Mouse (Mus musculus) embryonic facial prominence, embryonic 10.5 days (tissue): ENCODE results near the gene 4933416C03Rik. TPM values are rescaled to one million over a fixed set of nuclear protein-coding genes. Genes with fewer than 3 reads are reported as not detected.

Source experiments
- DNase-seq: peaks from one replicate; pipeline ENCODE4 v3.0.0-alpha.2; 2017; ENCODE audit warnings: low spot score
- H3K27ac ChIP-seq: fragments of 300-500 bp; sonication (generic); replicated peaks from 2 replicates; pipeline ENCODE4 v1.5.1; 2016; ENCODE audit warnings: mild to moderate bottlenecking
- H3K27me3 ChIP-seq: fragments of 300-500 bp; sonication (generic); replicated peaks from 2 replicates; pipeline ENCODE4 v1.6.1; 2016; ENCODE audit warnings: low read depth, mild to moderate bottlenecking; ENCODE audit not compliant: poor library complexity, severe bottlenecking
- H3K36me3 ChIP-seq: fragments of 300-500 bp; sonication (generic); replicated peaks from 2 replicates; pipeline ENCODE4 v1.6.1; 2016; ENCODE audit warnings: mild to moderate bottlenecking, moderate library complexity
- H3K4me1 ChIP-seq: fragments of 300-500 bp; sonication (generic); 2 replicates; pipeline ENCODE4 v1.6.1; 2016
- H3K4me3 ChIP-seq: fragments of 300-500 bp; sonication (generic); 2 replicates; pipeline ENCODE4 v1.5.1; 2016; ENCODE audit warnings: mild to moderate bottlenecking, moderate library complexity
- H3K9me3 ChIP-seq: fragments of 300-500 bp; sonication (generic); 2 replicates; pipeline ENCODE4 v1.6.1; 2016; ENCODE audit warnings: mild to moderate bottlenecking
- WGBS: fragments of 180-500 bp; shearing (Covaris S2); methylation state at CpG from one replicate; pipeline ENCODE4 v1.1.7; 2016; 5-methylcytosine and 5-hydroxymethylcytosine counted together
- polyA plus RNA-seq: library from polyadenylated mRNA; unstranded; fragments of >200 nt; fragmentation: Nextera tagmentation; extraction: Ambion mirVana; gene quantifications from 2 replicates; pipeline ENCODE4 v1.2.1, GENCODE M21; 2016

Gene 4933416C03Rik
- polyA plus RNA-seq, result not detected in 2 replicates

- Histone ChIP-seq H3K9me3 (peaks cover 9% of the 10 kb centered on the region), H3K4me1 (no peaks in the 10 kb centered on the region), H3K4me3 (no peak within 1 kb of the TSS), H3K36me3 (no peaks in the 10 kb centered on the region), H3K27me3 (no peaks in the 10 kb centered on the region), H3K27ac (no peak within 1 kb of the TSS)
- WGBS, result 94% methylated on average over 39 of the region's 39 CpGs
- no peak for DNase-seq
Measured at GRCm38 (mm10) chr10:116113867-116114474, at the start of gene 4933416C03Rik. Gene 4933416C03Rik, minus strand, starts transcription at chr10:116113917.

- DNase-seq, result peak; percentile 12
- Histone ChIP-seq H3K4me1 (no peaks in the 10 kb centered on the region), H3K27me3 (no peaks in the 10 kb centered on the region), H3K27ac (no peak overlapping the region), H3K36me3 (no peaks in the 10 kb centered on the region), H3K9me3 (no peaks in the 10 kb centered on the region), H3K4me3 (no peak overlapping the region)
- WGBS, result 58% methylated on average over 12 of the region's 12 CpGs
Measured at GRCm38 (mm10) chr10:116162338-116162737, 48.6 kb upstream of the 4933416C03Rik start.

GRCm38 (mm10) chr10:116156699-116157098 is 43.0 kb upstream of the 4933416C03Rik start:
- no peak for DNase-seq
- Histone ChIP-seq H3K27me3 (no peaks in the 10 kb centered on the region), H3K27ac (no peak overlapping the region), H3K4me1 (no peaks in the 10 kb centered on the region), H3K4me3 (no peak overlapping the region), H3K36me3 (no peaks in the 10 kb centered on the region), H3K9me3 (peaks cover 9% of the 10 kb centered on the region; the same call in 1 of the 2 replicates)
- WGBS, result 87% methylated on average over 1 of the region's 1 CpGs

- H3K9me3 ChIP-seq, result peaks cover 9% of the 10 kb centered on the region; the same call in 1 of the 2 replicates
- H3K4me1 ChIP-seq, result no peaks in the 10 kb centered on the region
- DNase-seq, result no peak
- H3K36me3 ChIP-seq, result no peaks in the 10 kb centered on the region
- H3K27ac ChIP-seq, result no peak overlapping the region
- 81% methylated on average over 5 of the region's 5 CpGs for WGBS
- no peaks in the 10 kb centered on the region for H3K27me3 ChIP-seq
- H3K4me3 ChIP-seq, result no peak overlapping the region
Measured at GRCm38 (mm10) chr10:116154707-116155106, 41.0 kb upstream of the 4933416C03Rik start.

- no peak for DNase-seq
- 66% methylated on average over 9 of the region's 9 CpGs for WGBS
- H3K36me3 ChIP-seq, result no peaks in the 10 kb centered on the region
- H3K4me3 ChIP-seq, result no peak overlapping the region
- H3K27me3 ChIP-seq, result no peaks in the 10 kb centered on the region
- H3K9me3 ChIP-seq, result no peaks in the 10 kb centered on the region
- H3K4me1 ChIP-seq, result no peaks in the 10 kb centered on the region
- H3K27ac ChIP-seq, result no peak overlapping the region
Measured at GRCm38 (mm10) chr10:116146091-116146490, 32.4 kb upstream of the 4933416C03Rik start.

GRCm38 (mm10) chr10:116143684-116144083 is 30.0 kb upstream of the 4933416C03Rik start:
- 90% methylated on average over 10 of the region's 10 CpGs for WGBS
- Histone ChIP-seq H3K9me3 (no peaks in the 10 kb centered on the region), H3K4me1 (no peaks in the 10 kb centered on the region), H3K27me3 (no peaks in the 10 kb centered on the region), H3K36me3 (no peaks in the 10 kb centered on the region), H3K27ac (no peak overlapping the region), H3K4me3 (no peak overlapping the region)
- no peak for DNase-seq

GRCm38 (mm10) chr10:116140226-116140625 is 26.5 kb upstream of the 4933416C03Rik start:
- H3K36me3 ChIP-seq, result no peaks in the 10 kb centered on the region
- no peaks in the 10 kb centered on the region for H3K9me3 ChIP-seq
- WGBS, result 94% methylated on average over 8 of the region's 8 CpGs
- H3K4me1 ChIP-seq, result no peaks in the 10 kb centered on the region
- no peak overlapping the region for H3K27ac ChIP-seq
- no peak for DNase-seq
- H3K27me3 ChIP-seq, result no peaks in the 10 kb centered on the region
- no peak overlapping the region for H3K4me3 ChIP-seq

GRCm38 (mm10) chr10:116135187-116135586 is 21.5 kb upstream of the 4933416C03Rik start:
- H3K9me3 ChIP-seq, result no peaks in the 10 kb centered on the region
- DNase-seq, result no peak
- H3K4me1 ChIP-seq, result peaks cover 4% of the 10 kb centered on the region; the same call in 1 of the 2 replicates
- H3K4me3 ChIP-seq, result no peak overlapping the region
- no peaks in the 10 kb centered on the region for H3K27me3 ChIP-seq
- no peak overlapping the region for H3K27ac ChIP-seq
- WGBS, result 88% methylated on average over 2 of the region's 2 CpGs
- no peaks in the 10 kb centered on the region for H3K36me3 ChIP-seq

- DNase-seq, result no peak
- Histone ChIP-seq H3K4me3 (no peak overlapping the region), H3K27me3 (no peaks in the 10 kb centered on the region), H3K4me1 (peaks cover 4% of the 10 kb centered on the region; the same call in 1 of the 2 replicates), H3K36me3 (no peaks in the 10 kb centered on the region), H3K9me3 (no peaks in the 10 kb centered on the region), H3K27ac (no peak overlapping the region)
- 75% methylated on average over 4 of the region's 4 CpGs for WGBS
Measured at GRCm38 (mm10) chr10:116132233-116132632, 18.5 kb upstream of the 4933416C03Rik start.

GRCm38 (mm10) chr10:116131223-116131622 is 17.5 kb upstream of the 4933416C03Rik start:
- no peaks in the 10 kb centered on the region for H3K27me3 ChIP-seq
- WGBS, result 90% methylated on average over 4 of the region's 4 CpGs
- no peak overlapping the region for H3K27ac ChIP-seq
- H3K9me3 ChIP-seq, result no peaks in the 10 kb centered on the region
- peaks cover 4% of the 10 kb centered on the region; the same call in 1 of the 2 replicates for H3K4me1 ChIP-seq
- no peaks in the 10 kb centered on the region for H3K36me3 ChIP-seq
- DNase-seq, result no peak
- no peak overlapping the region for H3K4me3 ChIP-seq

- WGBS, result 85% methylated on average over 3 of the region's 3 CpGs
- Histone ChIP-seq H3K36me3 (no peaks in the 10 kb centered on the region), H3K4me3 (no peak overlapping the region)
Measured at GRCm38 (mm10) chr10:116130401-116130800, 16.7 kb upstream of the 4933416C03Rik start.

GRCm38 (mm10) chr10:116125364-116125763 is 11.6 kb upstream of the 4933416C03Rik start:
- no peaks in the 10 kb centered on the region for H3K36me3 ChIP-seq
- no peak overlapping the region for H3K4me3 ChIP-seq
- H3K27me3 ChIP-seq, result no peaks in the 10 kb centered on the region
- DNase-seq, result no peak
- no peaks in the 10 kb centered on the region for H3K9me3 ChIP-seq
- no peaks in the 10 kb centered on the region for H3K4me1 ChIP-seq
- no peak overlapping the region for H3K27ac ChIP-seq
- 83% methylated on average over 5 of the region's 5 CpGs for WGBS

More at GRCm38 (mm10) chr10:116130401-116130800, 16.7 kb upstream of the 4933416C03Rik start:
- Histone ChIP-seq H3K27me3 (no peaks in the 10 kb centered on the region), H3K27ac (no peak overlapping the region), H3K9me3 (no peaks in the 10 kb centered on the region), H3K4me1 (peaks cover 4% of the 10 kb centered on the region; the same call in 1 of the 2 replicates)
- no peak for DNase-seq

GRCm38 (mm10) chr10:116123808-116124207 is 10.1 kb upstream of the 4933416C03Rik start:
- Histone ChIP-seq H3K4me1 (no peaks in the 10 kb centered on the region), H3K27ac (no peak overlapping the region), H3K4me3 (no peak overlapping the region), H3K9me3 (no peaks in the 10 kb centered on the region), H3K36me3 (no peaks in the 10 kb centered on the region), H3K27me3 (no peaks in the 10 kb centered on the region)
- 87% methylated on average over 2 of the region's 2 CpGs for WGBS
- DNase-seq, result no peak
